In the genomic region with DNA sequence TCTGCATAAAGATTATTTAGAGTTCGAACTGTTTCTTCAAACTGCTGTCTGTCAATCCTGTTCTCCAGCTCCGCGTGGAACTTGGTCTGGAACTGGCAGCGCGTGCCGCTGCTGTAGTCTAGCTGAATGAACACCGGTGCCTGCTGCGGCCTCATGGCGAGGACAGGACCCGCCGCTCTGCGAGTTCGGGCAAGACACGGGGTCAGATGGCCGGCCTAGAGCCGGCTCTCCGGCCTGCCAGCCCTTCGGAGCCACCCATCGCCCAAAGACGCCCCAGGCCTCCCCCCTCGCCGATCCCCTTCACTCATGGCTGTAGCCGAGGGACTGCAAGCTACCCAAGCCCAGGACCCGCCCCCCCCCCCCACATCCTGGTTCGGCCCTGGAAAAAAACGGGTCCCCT, we compare ENCODE assay signal across 30 mouse cellular contexts. TPM values are rescaled to one million over a fixed set of nuclear protein-coding genes. Genes with fewer than 3 reads are reported as not detected.
"Had no signal": no experiment of that assay in that cellular context is flagged by ENCODE, and none has a peak within 500 bp of the region (broad histone marks: within the 10 kb centered on the region; RNA-seq: fewer than 3 reads in every experiment).

No protein-coding gene starts in this region.

RNA-seq across cellular contexts. Expression of gene H2al1k, which starts 22.5 kb away (rescaled TPM):
- total RNA-seq: common myeloid progenitor, adult 5-6 weeks; forebrain, postnatal 0 days; gastrocnemius, adult 18-20 months; gastrocnemius, adult 2 months; gastrocnemius, adult 8-10 months; gastrocnemius, postnatal 10 days; gastrocnemius, postnatal 14 days; gastrocnemius, postnatal 25 days; gastrocnemius, postnatal 36 days; gastrocnemius, postnatal 4 days; heart, adult 18-20 months; heart, adult 2 months; heart, adult 8-10 months had no signal
- polyA plus RNA-seq: cerebellum, adult 2 months; cortical plate, adult 2 months; embryonic facial prominence, embryonic 10.5 days; embryonic facial prominence, embryonic 11.5 days; embryonic facial prominence, embryonic 12.5 days; embryonic facial prominence, embryonic 13.5 days; embryonic facial prominence, embryonic 14.5 days; embryonic facial prominence, embryonic 15.5 days; erythroblast, embryonic 14.5 days; forebrain, embryonic 10.5 days; forebrain, embryonic 11.5 days; forebrain, embryonic 13.5 days; forebrain, embryonic 14.5 days; forebrain, embryonic 15.5 days; forebrain, embryonic 16.5 days; forebrain, postnatal 0 days; frontal cortex, adult 2 months; heart, adult 2 months had no signal

RNA-seq across cellular contexts. Expression of gene H2al1m, which starts 44.4 kb away (rescaled TPM):
- total RNA-seq: gastrocnemius, adult 2 months; gastrocnemius, postnatal 10 days; gastrocnemius, postnatal 25 days; gastrocnemius, postnatal 36 days; gastrocnemius, postnatal 4 days had no signal
- polyA plus RNA-seq: embryonic facial prominence, embryonic 10.5 days; embryonic facial prominence, embryonic 11.5 days; embryonic facial prominence, embryonic 12.5 days; embryonic facial prominence, embryonic 13.5 days; embryonic facial prominence, embryonic 14.5 days; embryonic facial prominence, embryonic 15.5 days; forebrain, embryonic 10.5 days; forebrain, embryonic 11.5 days; forebrain, embryonic 12.5 days; forebrain, embryonic 13.5 days; forebrain, embryonic 14.5 days; forebrain, embryonic 16.5 days; forebrain, postnatal 0 days had no signal
